Mouse (Mus musculus): ENCODE data around the gene Hnrnph1. TPM values are rescaled to one million over a fixed set of nuclear protein-coding genes. Genes with fewer than 3 reads are reported as not detected.

Hnrnph1 gene
- total RNA-seq, 2 experiments from 2014 or later: 175 to 266 TPM

Small RNA genes lying within 50 kb of the gene (microRNA-seq; reads per million reads assigned to microRNA genes)
- gene Mir804: not detected

Other genes with a start within 250 kb of the Hnrnph1 start
- gene Tbc1d9b, start 245.6 kb upstream of the Hnrnph1 start, total RNA-seq (2021): 100 to 1,000 TPM; 118 to 120 TPM
- gene Mrnip, start 202.5 kb upstream of the Hnrnph1 start, total RNA-seq (2021): 10 to 100 TPM; 15.4 to 15.7 TPM
- gene Sqstm1, start 166.2 kb upstream of the Hnrnph1 start, total RNA-seq (2021): 100 to 1,000 TPM; 460 to 526 TPM
- gene Mgat4b, start 166.1 kb upstream of the Hnrnph1 start, total RNA-seq (2021): 10 to 100 TPM; 64.9 to 80.2 TPM
- gene Ltc4s, start 138.4 kb upstream of the Hnrnph1 start, total RNA-seq (2021): 10 to 100 TPM in 1 of 2 experiments, 1 to 10 TPM in 1; 7.7 to 10.9 TPM
- 10 to 100 TPM in 1 of 2 experiments, 1 to 10 TPM in 1; 9.9 to 10.6 TPM for gene Maml1, start 84.7 kb upstream of the Hnrnph1 start, total RNA-seq (2021)
- gene Canx, start 51.3 kb upstream of the Hnrnph1 start, total RNA-seq (2021): 100 to 1,000 TPM; 400 to 407 TPM
- not detected for gene Cby3, start 22.5 kb upstream of the Hnrnph1 start, total RNA-seq (2021)
- gene Rufy1, start 54.1 kb downstream of the Hnrnph1 start, total RNA-seq (2021): 10 to 100 TPM; 27.8 to 28.7 TPM
- 10 to 100 TPM in 1 of 2 experiments, 1 to 10 TPM in 1; 8.2 to 12.6 TPM for gene Adamts2, start 225.1 kb downstream of the Hnrnph1 start, total RNA-seq (2021)